Mouse (Mus musculus) T-cell, adult 2 months (primary cell): ENCODE results near the gene Grem1.

Experiments
- DNase-seq: peaks from one replicate; pipeline ENCODE4 v3.0.0; 2022; ENCODE audit warnings: low spot score

Grem1 gene

GRCm38 (mm10) chr2:113758311-113759161, at the start of gene Grem1:
Gene Grem1 (minus strand): TSS chr2:113758646.
- DNase-seq = no peak

DNA sequence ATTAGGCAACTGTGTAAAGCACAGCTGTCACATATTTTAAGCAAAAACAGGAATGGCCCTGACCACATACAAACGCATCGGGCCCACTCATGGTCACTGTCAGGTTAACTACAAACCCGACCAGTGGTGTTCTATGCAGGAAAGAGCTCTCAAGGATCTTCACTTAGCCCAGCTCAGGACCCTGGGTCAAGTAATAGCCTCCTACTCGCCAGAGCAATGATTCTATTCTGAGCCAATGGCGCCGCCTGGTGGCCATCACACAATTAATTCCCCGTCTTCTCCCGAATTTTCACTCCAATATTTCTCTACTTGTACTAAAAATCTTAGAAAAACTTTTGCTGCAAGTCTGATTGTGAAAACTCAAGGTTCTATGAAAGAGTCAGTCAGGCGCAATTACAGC, 49.2 kb upstream of the Grem1 start:
- peak; percentile 10 for DNase-seq

DNA sequence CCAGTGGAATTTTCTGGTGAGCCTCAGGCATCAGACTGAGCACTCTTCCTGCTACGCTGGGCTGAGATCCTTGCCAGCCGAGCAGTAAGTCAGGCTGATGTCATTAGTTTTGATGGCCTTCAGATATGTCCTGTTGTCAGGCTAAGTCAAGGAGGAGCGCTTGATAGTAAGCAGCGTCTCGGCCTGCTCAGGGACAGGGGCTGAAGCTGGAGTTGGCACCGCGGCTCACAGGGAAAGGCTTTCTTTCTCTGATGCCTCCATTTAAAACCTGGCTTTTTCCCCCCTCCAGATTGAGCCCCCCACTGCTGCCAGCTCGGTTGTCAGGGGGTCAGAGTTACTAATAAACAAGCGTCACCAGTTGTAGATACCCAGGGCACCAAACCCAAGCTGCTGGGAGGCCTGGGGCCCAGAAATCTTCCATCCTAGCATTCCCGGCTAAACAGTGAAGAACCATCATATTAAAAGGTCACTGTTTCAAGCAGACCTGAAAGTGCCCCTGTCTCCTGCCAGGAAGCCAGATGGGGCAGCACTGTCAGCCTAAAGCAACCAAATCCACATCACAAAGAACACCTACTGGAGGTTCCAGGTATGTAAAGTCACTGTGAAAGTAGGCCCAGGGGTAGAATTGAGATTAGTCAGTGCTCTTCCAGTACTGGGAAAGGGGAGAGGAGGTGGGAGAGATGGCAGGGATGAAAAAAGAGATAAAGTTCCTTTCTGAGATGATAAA, 48.6 kb upstream of the Grem1 start:
- no peak for DNase-seq

GRCm38 (mm10) chr2:113805765-113806164, 47.3 kb upstream of the Grem1 start:
- no peak for DNase-seq

DNA sequence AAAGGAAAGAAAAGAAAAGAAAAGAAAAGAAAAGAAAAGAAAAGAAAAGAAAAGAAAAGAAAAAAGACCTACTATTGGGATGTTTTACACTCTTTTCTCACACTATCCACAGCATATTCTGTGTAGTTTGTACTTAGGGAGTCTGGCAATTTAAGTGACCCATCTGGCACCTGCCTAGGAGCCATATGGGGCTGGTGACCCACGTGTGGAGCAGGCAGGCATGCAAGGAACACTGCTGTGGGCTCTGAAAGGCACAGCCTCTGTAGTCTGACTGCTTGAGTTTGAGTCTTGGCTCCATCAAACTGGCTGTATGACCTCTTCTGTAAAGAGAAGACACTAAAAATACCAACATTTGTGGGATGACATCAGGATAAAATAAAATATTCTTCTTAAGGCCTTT, 45.3 kb upstream of the Grem1 start:
- no peak for DNase-seq

GRCm38 (mm10) chr2:113800846-113801245, 42.4 kb upstream of the Grem1 start:
- no peak for DNase-seq

DNA sequence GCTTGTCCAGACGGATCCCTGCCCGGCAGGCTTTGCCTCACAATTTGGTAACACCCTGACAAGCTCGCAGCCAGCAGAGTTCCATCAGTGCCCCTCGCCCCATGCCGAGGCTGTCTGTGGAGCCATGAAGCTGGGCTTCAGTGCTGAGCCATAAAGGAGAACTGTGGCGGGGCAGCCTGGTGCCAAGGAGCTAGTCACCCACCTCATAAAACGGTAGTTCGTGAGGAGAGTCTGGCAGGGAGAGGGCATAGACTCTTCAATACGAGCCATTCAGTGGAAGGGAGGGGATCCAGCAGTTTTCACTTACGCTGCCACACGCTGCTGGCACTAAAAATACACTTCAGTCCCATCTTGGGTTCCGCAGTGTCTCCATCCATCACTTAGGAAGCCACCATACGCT, 40.2 kb upstream of the Grem1 start:
- DNase-seq = no peak

DNA sequence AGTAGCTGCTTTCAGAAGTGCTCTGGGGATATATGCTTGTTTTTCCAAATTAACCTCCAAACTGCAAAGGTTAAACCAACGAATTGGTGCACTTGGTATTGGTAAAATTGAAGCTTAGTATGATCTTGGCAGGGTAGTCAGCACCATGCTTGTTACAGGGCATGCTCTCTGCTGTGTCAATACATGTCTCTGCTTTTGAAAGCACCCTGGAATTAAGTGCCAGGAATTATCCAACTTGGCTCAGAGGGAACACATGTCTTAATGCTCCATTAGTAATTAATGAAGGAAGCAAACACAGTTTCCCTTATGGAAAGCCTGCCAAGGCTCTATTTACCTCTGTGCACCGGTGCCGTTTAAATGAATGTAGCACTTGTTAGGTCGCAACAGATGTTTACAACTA, 36.7 kb upstream of the Grem1 start:
- no peak for DNase-seq

- DNase-seq = no peak
Measured at GRCm38 (mm10) chr2:113793521-113793920, 35.1 kb upstream of the Grem1 start.

DNA sequence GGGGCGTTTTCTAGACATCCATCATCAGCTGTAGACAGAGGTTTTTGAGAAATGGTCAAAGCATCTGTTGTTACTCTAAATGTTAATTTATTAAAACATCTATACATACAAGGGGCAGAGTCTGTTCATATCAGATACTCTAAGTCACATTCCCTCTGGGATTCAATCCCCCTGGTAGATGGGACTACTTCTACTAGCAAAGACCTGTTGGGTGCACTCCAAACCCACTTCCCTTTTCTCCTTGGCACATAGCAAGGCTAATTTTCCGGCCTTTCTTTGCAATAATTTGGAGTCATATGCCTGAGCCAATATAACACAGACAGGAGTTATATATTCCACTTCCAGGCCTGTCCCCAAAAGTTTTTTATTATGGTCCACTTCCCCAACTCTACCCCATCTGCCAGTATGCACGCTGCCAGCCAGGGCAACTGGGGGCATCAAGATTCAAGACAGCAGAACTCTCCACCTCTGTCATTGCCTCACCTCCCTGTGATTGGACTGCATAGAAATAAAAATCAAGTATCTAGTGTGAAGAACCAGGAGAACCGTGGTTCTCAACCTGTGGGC, 30.5 kb upstream of the Grem1 start:
- DNase-seq = no peak

- DNase-seq = no peak
Measured at GRCm38 (mm10) chr2:113787882-113788281, 29.4 kb upstream of the Grem1 start.

DNA sequence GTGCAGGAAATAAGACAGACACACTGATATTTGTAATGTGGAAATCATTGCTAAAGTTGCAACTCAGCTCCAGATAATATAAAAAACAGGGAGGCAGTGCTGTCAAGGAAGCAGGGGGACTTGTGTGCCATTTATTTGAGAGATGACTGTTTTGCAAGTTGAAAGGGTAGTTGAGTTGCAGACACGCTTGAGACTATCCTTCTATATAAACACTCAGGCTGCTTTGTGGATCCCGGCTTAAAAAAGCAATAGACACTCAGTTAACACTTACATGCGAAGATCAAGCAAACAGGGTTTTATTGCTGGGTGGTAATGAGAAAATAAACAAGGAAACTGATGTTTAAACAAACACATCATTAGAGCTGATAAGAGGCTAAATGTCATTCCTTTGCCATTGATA, 26.4 kb upstream of the Grem1 start:
- DNase-seq = no peak

DNA sequence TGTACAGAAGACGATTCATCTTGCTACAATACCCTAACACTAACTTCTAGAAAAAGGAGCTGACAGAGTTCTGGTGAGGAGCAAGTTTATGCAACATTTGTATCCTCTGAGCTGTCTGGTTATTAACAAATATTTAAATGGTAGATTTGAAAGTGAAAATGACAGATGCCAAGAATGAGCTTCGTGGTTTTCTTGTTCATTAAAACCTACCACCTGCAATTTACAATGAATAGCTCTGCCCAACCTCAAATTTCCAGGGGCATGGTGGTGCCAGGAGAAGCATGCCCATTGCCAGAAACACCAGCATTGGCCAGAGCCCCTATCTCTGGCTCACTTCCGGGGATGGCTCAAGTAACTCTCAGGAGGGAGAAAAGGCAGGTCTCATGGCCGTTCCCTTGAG, 23.1 kb upstream of the Grem1 start:
- DNase-seq = no peak

DNA sequence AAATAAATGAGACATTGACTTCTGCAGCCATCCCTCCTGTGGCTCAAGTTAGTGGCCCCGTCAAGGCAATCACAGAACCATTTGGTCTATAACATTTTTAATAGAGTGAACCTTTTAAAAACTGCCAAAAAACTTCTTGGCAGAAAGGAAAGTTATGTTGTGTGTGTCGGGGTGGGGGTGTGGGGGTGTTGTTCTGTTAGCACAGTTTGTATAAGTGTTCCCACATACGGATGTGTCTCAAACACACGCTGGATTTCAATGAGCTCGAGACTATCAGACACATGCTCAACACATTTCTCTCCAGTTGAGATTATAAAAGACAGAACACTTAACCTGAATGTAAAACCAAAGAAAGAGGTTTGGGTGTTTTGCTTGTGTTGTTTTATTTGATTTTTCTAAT, 22.7 kb upstream of the Grem1 start:
- DNase-seq = no peak

DNA sequence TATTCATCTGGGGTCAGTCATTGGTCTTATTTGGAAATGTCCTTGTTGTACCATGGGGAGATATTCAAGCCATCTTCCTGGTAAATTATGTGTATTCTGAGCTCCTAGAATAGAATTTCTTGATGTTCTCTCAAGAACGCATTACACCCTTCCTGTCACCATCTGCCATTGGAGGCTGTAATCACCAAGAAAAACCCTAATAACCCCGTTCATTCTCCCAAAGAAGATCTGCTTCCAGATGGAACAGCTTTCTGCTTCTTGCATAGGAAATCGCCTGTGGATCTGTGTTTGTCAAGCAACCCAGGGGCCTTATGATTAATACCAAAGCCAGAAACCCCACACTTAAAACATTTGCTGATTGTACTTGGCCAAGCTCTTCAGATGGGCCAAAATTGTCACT, 20.9 kb upstream of the Grem1 start:
- no peak for DNase-seq

DNA sequence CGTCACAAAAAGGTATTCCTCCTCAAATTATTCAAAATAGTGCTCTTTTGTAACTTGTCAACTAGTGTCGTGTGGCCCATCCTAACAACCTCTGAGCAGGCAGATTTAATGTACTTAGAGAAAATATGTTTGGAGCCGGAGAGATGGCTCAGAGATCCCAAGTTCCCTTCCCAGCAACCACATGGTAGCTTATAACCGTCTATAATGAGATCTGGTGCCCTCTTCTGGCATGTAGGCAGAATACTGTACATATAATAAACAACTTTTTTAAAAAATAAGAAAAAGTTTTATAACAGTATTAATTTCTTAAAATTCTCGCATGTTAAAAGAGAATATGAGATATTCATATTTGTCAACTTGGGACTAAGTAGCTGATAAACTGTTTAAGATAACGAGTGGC, 19.6 kb upstream of the Grem1 start:
- DNase-seq = no peak

DNA sequence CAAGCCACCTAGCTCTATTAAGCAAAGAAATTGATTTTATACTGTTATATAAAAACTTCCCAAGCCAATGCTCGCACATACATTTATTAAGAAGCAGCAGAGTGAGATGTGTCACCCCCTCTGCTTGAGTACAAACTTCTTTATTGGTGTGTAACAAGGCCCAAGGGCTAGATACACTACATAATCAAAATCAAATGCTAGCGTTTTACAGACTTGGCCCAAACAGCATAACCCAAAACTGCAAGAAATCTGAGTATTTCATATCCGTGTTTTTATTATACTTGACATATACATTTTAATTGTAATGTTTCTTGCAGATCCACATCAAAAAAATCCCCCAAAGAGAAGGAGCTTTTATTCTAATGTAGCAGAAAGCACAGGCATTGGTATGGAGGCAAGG, 17.9 kb upstream of the Grem1 start:
- no peak for DNase-seq

DNA sequence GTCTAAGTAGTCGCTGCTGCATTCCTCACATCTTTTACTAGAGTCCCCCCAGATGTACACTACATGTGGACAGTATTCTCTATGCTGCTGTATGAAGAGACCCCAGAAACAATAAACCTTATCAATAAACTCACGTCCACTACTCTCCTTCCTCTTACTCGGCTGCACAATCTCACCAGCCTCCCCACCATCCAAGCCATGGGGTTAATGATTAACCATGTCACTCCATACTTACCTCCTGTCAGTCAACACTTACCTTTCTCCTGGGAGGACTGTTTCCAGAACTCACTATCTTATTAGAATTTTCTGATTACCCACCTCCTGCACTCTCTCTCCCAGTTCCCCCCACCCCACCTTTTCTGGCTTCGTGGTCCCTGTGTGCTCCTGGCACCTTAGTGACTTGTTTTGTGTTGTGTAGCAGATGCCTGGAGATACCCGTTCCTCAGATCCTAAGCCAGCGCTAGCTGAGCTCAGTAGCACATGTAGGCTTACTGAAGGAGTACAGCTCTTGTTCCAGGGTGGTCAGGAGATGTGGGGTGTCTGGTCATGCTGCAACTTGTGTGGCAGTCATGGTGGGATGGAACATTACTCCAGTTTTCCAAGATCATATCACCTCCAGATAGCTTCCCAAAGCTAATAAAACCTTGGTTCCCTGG, 15.8 kb upstream of the Grem1 start:
- DNase-seq = no peak

DNA sequence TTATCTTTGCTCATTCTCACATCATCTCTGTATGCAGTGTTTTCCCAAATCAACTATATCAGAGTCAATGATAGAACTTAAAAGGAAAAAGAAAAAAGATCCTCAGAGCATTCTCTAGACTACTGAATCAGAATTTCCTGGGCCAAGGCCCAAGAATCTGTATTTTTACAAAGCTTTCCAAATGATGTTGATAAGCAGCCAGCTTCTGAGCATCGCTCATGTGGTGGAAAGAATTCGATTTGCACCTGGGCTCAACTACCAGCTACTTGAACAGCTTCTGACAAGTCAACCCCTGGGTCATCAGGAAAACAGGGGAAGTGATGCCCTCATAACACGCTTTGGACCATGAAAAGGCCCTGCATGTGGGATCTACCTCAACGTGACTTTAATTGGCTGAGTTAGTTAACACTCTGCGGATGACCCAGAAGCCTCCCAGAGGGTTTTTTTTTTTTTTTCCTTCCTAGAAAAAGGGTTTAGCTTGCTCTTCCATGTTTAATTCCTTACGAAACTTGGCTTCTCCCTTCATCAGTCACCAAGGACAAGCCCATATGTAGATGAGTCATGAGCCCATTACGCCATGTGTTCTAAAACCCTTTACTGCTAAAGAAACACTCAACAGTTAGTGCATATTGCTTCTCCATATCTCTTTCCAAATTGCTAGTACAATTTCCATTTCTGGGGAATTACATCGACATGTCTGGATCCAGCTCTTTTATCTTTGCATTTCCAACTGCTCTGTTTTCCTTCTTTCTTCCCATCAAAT, 10.3 kb upstream of the Grem1 start:
- DNase-seq = no peak

DNA sequence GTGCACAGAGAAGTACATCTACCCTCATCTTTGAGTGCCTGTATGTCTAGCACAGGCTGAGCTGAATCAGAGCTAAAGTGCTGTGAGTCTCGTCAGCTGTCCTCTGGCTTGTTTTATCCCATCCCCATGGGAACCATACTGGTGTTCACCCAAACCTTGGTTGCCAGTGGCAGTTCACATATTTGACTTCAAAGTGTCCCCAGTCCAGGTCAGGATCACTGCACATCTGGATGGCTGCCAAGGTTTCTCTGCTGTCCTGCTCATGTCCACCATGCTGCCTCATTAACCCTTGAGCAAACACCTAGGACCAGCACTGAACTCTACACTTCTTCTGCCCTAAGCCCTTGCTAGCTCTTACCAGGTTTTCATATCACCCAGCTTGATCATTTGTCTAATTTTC, 7.4 kb upstream of the Grem1 start:
- DNase-seq = no peak

DNA sequence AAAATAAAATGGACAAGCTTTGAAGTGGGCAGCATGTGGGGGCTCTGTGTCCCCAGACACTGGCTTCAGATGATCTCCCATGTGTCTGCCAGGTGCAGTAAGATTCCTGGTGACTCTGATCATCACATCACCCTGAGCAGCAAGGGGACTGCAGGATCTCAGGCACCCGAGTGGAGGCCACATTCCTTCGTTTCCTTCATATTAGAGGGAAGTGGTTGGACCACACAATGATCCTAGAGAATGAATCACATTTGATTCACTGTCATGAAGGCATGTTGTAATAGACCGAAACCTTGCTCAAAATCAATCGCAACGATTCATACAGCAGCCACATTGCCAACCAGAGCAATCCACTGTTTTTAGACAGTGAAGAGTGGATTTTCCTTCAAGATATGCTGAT, 6.5 kb upstream of the Grem1 start:
- no peak for DNase-seq
